Mouse (Mus musculus): ENCODE measurements around the gene Ccdc51.

The Ccdc51 gene

DNA sequence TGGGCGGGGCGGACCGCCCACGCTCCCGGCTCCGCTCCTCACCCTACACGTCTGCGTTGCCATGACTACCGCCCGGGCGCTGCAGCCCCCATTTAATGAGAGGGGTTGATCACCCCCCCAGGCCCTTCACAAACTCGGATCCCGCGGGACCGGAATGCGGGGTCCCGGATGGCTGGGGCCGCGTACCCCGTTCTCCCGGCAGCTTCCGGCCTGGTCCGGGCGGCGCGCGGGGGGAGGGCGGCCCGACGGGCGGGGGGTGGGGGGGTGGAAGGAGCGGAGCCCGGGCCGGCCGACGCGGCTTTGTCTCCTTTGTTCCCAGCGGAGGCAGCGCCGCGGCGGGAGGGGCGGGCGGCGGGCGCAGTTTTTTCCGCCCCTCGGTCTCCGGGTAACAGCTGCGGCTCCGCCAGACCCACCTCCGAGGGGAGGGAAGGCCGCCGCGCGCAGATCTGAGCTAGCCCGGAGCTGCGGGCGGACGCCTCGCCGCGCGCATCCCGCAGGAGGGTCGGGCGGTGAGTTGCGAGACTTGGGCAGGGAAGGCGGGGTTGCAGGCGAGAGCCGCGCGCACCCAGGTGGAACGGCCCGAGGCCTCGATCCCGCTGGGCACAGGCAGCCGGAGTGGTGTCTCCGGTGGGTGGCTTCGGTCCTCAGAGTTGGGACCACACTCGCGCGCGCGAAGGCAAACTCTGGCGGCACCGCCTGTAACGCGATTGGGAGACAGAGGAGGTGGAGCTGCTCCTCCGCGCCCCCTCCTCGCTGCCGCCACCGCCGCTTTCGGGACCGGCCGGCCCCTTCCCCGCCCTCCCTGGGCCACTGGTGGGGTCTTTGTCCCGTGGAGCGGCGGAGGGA is 13.1 kb downstream of the Ccdc51 start, which contains the start of gene Plxnb1:
TSS of gene Plxnb1 (plus strand) at position 253 of the 846 bp plus-strand sequence.
- DNase-seq (ENCODE audit: extremely low read depth, insufficient read length, low spot score), result no peak

DNA sequence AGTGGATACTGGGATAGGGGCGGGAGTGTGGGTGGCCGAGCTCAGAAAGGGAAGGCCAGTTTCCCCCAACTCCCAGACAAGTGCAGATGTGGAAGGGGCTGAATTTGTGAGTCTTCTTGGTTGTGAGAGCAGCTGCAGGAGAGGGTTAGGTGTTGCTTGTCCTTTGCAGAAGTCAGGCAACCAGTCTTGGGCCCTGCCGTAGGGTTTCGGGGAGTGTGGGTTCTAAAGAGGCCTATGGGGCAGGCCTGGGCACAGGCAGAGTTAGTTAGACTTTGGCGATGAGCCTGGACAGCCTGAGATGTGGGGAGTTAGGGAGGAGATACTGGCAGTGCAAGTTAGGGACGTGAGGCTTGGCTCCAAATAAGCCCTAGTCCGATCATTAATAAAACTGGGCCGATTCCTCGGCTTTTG is 14.0 kb downstream of the Ccdc51 start:
- DNase-seq (ENCODE audit: extremely low read depth, insufficient read length, low spot score), result no peak

DNA sequence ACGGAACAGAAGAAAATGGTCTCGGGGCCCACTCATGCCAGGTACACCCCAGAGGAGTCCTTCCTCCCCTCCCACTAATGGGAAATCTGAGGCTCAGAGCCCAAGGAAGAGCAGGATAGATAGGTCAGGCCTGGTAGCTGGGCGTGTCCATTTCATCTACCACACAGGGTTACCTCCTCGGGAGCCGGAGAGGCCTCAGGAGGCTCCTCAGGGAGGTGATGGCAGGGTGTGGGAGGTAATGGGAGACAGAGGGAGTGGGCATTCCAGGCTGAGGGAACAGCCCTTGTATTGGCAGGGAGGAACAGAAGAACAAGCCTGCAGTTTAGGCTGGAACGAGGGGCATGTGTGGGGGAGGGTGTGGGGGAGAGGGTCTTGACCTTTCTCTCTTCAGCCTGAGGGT is 14.6 kb downstream of the Ccdc51 start:
- no peak for DNase-seq (ENCODE audit: extremely low read depth, insufficient read length, low spot score)

DNA sequence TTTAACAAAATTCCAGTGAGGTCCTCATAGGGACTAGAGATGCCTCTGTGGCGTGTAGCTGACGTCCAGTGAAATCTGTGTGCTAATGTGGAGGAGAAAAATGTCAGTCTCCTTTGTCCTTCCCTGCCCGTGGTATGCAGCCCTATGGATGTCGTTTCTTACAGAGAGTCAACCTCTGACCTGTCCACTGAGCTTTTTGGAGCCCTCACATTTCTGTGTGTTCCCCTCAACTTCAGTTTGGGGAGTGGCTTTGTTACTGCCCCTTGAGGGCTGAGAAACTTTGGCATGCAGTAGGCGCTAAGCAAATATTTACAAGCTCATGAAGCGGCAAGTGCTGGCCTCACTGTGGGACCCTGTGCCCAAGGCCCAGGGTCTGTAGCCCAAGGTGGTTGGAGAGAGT is 15.0 kb downstream of the Ccdc51 start:
- no peak for DNase-seq (ENCODE audit: extremely low read depth, insufficient read length, low spot score)

DNA sequence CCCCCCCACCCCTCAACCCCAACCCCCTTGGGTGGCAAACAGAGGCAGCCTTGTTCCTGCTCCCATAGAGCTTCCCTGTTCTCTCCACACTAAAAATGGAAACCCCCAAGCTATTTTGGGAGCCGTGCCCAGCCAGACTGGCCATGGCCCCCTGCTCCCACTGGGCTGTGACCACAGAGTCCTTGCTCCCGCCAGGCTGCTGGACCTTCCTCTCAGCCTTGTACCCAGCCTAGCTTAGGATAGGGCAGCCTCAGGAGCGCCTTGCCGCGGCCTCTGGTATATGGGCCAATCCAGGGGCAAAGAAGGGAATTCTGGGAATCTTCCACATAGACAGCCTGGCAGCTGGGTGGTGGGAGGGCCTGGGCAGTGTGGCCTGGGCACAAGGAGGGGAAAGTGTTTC is 15.5 kb downstream of the Ccdc51 start:
- DNase-seq (ENCODE audit: extremely low read depth, insufficient read length, low spot score), result no peak

DNA sequence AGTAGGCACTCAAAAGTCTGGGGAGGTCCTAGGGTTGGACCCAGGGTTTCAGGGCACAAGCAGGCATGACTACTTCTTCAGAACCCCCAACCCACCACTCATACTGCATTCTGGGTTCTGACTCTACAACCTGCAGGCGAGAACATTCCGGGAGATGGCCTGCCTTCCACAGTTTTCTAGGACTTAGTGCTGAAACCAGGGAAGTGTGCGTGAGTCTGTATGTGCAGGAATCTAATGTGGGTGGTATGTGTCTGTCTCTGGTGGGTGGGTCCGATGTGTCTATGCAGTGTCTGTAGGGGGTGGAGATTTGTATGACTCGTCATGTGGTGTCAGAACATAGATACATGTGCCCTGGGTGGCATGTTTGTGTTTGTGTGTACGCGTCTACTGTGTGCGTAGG is 16.1 kb downstream of the Ccdc51 start:
- DNase-seq (ENCODE audit: extremely low read depth, insufficient read length, low spot score), result no peak

DNA sequence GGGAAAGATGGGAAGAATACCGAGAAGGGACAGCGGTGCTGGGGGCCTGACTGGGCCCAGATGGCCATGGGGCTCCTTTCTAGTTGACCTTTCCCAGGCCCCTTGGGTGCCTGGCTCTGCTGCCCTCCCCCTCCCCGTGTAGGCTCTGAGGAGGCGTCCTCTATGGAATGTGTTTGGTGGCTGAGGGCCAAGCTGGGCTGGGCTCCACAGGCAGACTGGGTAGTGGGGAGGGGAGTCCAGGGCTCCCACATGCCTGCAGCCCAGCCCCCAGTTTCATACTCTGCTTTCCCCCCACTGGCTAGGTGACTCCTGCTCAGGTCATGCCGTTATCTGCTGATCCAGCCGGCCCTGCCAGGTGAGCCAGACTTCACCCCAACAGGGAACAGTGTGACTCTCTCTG is 16.7 kb downstream of the Ccdc51 start:
- no peak for DNase-seq (ENCODE audit: extremely low read depth, insufficient read length, low spot score)

DNA sequence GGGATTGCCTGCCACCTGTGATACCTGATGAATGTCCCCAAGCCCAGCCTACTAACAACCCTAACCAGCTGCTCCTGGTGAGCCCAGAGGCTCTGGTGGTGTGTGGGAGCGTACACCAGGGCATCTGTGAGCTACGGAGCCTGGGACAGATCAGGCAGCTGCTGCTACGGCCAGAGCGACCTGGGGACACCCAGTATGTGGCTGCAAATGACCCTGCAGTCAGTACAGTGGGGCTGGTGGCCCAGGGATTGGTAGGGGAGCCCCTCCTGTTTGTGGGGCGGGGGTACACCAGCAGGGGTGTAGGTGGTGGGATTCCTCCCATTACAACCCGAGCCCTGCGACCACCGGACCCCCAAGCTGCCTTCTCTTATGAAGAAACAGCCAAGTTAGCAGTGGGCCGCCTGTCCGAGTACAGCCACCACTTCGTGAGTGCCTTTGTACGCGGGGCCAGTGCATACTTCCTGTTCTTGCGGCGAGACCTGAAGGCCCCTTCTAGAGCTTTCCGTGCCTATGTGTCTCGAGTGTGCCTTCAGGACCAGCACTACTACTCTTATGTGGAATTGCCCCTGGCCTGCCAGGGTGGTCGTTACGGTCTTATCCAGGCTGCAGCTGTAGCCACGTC is 18.1 kb downstream of the Ccdc51 start:
- no peak for DNase-seq (ENCODE audit: extremely low read depth, insufficient read length, low spot score)

DNA sequence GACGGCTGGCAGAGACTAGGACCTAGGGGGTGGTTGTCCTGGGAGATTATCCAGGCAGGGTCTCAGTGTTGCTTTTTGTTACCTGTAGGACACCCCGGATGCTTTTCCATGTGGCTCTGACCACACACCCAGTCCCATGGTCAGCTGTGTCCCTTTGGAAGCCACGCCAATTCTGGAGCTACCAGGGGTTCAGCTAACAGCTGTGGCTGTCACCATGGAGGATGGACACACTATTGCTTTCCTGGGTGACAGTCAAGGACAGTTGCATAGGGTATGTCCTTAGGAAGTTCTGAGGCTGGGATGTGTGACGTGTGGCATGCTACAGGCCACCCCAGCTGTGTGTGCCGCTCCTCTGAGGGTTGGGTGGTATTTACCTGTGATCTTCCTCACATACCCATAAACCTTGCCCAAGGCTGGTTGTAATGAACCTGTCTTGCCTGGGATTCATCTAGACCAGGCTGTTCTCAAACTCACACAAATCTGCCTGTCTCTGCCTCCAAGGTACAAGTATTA is 19.7 kb downstream of the Ccdc51 start:
- DNase-seq (ENCODE audit: extremely low read depth, insufficient read length, low spot score), result no peak

DNA sequence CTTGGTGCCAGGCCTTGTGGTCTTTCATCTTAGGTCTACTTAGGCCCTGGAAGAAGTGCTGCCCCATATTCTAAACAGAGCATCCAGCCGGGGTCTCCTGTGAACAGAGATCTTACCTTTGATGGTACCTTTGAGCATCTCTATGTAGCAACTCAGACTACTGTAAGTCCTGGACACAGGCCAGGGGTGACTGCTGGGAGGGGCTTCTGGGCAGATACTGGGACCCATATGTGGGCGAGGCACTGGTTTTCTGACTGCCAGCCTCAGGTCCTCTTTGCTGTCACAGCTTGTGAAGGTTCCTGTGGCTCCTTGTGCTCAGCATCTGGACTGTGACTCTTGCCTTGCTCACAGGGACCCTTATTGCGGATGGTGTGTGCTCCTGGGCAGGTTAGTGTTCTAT is 20.2 kb downstream of the Ccdc51 start:
- no peak for DNase-seq (ENCODE audit: extremely low read depth, insufficient read length, low spot score)

DNA sequence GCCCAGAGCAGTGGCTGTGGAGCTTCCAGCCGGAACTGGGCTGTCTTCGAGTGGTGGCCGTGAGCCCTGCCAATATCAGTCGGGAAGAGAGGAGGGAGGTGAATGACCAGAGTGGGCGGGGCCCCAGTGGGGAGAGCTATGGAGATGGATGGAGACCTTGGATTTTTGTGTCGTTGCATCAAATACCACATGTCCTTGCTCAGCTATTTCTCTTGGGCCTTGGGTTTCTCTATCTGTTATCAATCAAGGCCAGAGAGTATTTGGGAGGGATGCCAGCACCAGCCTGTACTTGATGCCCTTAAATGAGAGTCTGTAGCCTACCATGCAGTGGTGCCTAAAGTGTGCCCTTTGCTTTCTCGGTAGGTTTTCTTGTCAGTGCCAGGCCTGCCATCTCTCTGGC is 21.0 kb downstream of the Ccdc51 start:
- DNase-seq (ENCODE audit: extremely low read depth, insufficient read length, low spot score), result no peak

DNA sequence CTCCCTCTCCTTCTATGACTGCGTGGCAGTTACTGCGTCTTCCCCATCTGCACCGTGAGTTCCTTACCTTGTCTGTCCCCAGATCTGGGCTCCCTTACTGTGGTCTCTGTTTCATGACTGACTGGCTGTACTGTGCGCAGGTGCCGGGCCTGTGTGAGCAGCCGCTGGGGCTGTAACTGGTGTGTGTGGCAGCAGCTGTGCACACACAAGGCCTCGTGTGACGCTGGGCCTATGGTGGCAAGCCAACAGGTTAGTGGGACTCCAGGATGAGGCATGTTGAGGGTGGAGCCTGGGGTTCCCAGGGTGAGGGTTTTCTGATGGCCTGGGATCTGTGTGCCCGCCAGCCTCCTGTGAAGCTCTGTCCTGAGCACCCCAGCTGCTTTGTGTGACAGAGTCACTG is 21.8 kb downstream of the Ccdc51 start:
- no peak for DNase-seq (ENCODE audit: extremely low read depth, insufficient read length, low spot score)

DNA sequence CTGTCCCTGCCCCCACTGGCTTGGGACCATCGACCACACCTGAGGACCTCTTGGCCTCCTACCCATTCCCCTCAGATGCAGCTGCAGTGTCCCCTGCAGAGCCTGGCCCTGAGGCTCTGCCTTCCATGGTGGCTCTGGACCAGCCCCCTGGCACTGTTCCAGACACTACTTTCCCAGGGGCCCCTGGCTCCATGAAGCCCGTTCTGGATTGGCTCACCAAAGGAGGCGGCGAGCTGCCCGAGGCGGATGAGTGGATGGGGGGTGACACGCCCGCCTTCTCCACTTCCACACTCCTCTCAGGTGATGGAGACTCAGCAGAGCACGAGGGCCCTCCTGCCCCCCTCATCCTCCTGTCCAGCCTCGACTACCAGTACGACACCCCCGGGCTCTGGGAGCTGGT is 22.7 kb downstream of the Ccdc51 start:
- DNase-seq (ENCODE audit: extremely low read depth, insufficient read length, low spot score), result no peak

DNA sequence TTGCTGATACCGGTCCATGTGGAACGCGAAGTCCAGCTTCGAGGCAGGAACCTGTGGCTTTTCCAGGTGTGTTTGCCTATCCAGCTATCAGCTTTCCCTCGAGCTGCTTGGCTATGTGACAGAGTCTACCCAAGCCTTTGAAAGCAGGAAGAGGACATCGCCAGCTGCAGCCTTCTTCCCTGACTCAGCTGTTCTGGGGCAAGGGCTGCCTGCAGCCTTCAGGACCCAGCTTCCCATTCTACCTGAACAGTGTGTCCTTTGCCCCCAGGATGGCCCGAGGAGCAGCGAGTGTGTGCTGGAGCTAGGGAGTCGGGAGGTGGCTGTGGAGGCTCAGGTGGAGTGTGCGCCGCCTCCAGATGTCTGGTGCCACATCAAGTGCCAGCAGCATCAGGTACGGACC is 23.4 kb downstream of the Ccdc51 start:
- DNase-seq (ENCODE audit: extremely low read depth, insufficient read length, low spot score), result no peak

DNA sequence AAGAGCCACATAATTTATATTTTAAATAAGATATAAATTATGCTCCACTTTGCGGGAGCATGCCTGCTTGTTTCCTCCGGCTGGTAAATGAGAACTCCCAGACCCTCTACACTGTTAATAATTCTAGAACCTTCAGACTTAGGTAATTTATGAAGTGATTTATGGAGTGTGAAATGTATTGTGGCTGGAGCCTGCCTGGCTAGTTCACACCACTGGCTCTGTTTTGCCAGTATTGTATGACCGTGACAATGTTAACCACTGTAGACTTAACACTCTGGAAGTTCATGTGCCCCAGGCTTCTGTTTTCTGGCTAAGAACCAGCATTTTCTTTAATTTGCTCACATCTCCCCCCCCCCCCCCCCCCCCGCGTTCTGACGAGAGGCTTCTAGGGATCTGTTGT is 25.0 kb downstream of the Ccdc51 start:
- DNase-seq (ENCODE audit: extremely low read depth, insufficient read length, low spot score), result no peak

DNA sequence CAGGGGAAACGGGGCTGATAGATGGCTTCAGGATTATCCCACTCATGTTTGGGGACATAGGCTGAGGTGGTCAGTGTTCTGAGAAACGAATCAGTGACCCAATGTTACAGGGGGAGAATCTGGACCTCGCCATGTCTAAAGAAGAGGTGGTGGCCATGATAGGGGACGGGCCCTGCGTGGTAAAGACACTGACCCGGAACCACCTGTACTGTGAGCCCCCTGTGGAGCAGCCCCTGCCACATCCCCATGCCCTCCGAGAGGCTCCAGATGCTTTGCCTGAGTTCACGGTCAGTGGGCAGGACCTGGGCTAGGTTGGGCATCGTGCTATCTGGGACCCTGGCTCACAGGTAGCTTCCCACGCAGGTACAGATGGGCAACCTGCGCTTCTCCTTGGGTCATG is 27.9 kb downstream of the Ccdc51 start:
- no peak for DNase-seq (ENCODE audit: extremely low read depth, insufficient read length, low spot score)

DNA sequence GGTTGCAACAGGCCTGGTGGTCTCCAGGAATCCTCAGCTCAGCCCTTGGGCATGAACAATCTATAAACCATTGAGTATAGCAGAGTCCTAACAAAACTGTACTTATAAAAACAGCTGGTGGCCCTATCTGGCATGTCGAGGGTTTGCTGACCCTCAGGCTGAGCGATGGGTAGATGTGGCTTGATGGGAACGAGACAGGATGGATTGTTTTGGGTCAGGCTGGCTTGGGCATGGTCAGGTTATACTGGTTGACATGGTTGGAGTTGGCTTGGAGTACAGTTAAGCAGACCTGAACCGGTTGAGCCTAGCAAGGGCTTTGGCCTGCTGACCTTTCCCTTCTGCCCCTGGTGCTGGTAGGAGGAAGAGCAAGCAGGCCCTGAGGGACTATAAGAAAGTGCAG is 28.8 kb downstream of the Ccdc51 start:
- DNase-seq (ENCODE audit: extremely low read depth, insufficient read length, low spot score), result no peak

DNA sequence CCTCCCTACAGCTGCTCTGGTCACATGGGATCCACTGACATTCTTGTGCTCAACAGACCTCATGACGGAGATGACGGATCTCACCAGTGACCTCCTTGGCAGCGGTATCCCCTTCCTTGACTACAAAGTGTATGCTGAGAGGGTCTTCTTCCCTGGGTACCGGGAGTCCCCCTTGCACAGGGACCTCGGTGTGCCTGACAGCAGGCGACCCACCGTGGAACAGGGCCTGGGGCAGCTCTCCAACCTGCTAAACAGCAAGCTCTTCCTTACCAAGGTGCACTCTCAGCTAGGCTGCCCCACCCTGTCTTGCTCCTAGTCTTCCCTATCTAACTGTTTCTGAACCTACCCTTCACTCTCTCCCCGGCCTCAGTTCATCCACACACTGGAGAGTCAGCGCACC is 29.3 kb downstream of the Ccdc51 start:
- no peak for DNase-seq (ENCODE audit: extremely low read depth, insufficient read length, low spot score)

DNA sequence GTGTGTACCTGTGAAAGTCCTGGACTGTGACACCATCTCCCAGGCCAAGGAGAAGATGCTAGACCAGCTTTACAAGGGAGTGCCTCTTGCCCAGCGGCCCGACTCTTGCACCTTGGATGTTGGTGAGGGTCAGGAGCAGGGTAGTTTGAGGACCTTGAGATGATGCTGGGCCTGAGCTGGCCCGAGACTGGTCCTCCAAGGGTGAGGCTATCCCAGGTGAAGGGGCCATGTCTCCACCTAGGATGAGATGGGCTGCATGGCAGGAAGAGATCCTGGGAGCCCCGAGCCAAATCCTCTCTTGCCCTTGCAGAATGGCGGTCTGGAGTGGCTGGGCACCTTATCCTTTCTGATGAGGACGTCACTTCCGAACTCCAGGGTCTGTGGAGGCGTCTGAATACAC is 31.0 kb downstream of the Ccdc51 start:
- DNase-seq (ENCODE audit: extremely low read depth, insufficient read length, low spot score), result no peak

DNA sequence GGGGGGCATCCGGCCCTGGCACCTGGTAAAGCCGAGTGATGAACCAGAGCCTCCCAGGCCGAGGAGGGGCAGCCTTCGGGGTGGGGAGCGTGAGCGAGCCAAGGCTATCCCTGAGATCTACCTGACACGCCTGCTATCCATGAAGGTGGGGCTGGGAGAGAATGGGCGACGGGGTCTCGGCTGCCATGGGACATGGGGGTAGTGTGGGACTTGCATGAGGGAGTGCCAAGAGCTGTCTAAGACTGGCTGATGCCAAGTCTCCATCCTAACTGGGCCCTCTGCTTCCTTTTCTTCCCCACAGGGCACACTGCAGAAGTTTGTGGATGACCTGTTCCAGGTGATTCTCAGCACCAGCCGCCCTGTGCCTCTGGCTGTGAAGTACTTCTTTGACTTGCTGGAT is 32.0 kb downstream of the Ccdc51 start:
- no peak for DNase-seq (ENCODE audit: extremely low read depth, insufficient read length, low spot score)

DNA sequence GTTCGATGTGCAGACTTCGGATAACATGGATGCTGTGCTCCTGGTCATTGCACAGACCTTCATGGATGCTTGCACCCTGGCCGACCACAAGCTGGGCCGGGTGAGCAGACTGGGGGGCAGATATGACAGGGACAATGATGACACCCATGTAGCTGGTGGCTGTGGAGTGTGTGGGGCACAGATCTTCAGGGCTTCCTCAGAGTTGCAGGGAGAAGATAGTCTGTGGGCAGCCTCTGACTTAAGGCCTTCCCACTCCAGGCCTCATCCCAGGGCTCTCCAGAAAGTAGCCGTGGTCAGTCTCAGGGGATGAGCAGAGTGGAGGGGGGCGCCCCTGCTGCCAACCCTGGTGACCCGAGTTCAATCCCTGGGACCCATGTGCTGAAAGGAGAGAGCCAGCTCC is 32.6 kb downstream of the Ccdc51 start:
- DNase-seq (ENCODE audit: extremely low read depth, insufficient read length, low spot score), result no peak

DNA sequence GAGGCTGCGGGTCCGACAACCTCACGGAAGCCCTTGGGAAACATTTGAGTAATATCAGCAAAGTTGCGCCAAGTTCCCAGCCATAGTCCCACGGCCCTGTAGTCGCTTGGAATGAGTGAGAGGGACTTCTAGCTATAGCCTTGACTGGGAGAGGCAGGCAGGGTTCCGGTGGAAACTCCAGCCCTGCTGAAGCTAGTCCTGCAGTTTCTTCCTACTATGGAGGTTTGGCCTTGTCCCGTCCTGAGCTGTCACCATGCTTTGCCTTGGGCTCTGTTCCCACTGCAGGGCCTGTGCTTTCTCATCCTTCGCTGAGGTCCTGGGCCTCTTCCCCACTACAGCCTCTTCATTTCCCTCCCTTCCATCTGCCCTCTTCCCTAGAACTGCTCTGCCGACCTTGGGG is 33.9 kb downstream of the Ccdc51 start:
- no peak for DNase-seq (ENCODE audit: extremely low read depth, insufficient read length, low spot score)
